Mouse (Mus musculus) megakaryocyte-erythroid progenitor cell, adult 5-6 weeks (primary cell): Measurements from ENCODE around the gene Farsa. TPM values are rescaled to one million over a fixed set of nuclear protein-coding genes. Genes with fewer than 3 reads are reported as not detected.

Experiments used
- ATAC-seq: replicated peaks from 2 replicates; pipeline ENCODE4 v1.8.0; 2016; ENCODE audit warnings: mild to moderate bottlenecking, inconsistent platforms; ENCODE audit not compliant: severe bottlenecking, poor library complexity, low FRiP score, low TSS enrichment
- total RNA-seq, 2 experiments: library from RNA; stranded (forward) in 1 of 2; stranded (reverse) in 1 of 2; fragments of 200-1000, 215-1000 nt in 1 of 2; fragments of >200 nt in 1 of 2; fragmentation: Nextera tagmentation in 1 of 2; gene quantifications; 2 replicates each; pipeline ENCODE4 v1.2.3; 2014 to 2017

The Farsa gene
- total RNA-seq, 2 experiments from 2014 or later, result 101 to 151 TPM

GRCm38 (mm10) chr8:84834002-84834865, 22.6 kb upstream of the Farsa start:
- no peak for ATAC-seq

GRCm38 (mm10) chr8:84834866-84835855, 21.6 kb upstream of the Farsa start:
- ATAC-seq, result no peak

- no peak for ATAC-seq
Observed at GRCm38 (mm10) chr8:84837149-84837911, 19.5 kb upstream of the Farsa start.

DNA sequence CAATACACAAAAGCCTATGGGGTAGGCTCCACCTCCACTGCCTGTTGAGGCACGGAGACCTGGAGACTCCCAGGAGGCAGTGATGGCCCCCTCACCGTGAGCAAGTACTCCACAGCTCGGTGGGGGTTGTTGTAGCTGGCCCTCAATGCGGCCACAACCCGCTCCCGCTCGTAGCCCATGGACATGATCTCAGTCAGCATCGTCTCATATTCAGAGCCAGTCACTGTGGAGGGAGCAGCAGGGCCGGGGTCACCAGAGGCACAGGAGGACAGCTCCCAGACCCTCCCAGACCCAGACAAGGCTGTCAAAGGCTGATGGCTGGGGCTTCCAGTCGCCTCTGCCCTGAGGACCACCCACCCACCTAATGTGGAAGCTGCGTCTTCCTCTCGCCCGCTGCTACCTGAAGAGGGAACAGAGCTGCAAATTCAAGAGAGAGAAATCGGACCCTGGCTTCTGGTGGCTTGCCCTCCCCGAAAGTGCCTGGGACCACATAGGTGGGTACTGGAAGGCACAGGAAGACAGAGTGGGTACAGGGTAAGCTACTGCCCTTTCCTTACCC, 18.8 kb upstream of the Farsa start:
- no peak for ATAC-seq

DNA sequence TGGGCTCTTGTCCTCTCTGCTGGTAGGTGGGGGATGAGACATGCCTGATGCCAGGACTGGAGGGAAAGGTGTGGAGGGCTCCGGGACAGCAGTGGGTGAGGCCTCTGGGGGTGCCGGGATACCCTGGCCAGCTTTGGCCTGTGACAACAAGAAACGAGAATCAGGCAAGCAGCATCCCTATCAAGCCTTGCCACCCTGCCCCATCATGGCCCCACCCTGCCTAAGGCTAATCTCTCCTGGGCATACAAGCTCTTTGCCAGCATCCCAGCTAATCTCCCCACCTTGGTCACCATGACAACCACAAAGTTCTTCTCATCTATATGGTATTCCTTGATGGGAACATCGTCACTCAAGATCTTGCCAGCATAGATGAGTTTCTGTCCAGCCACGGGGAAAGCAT, 18.3 kb upstream of the Farsa start:
- ATAC-seq, result peak; percentile 64

DNA sequence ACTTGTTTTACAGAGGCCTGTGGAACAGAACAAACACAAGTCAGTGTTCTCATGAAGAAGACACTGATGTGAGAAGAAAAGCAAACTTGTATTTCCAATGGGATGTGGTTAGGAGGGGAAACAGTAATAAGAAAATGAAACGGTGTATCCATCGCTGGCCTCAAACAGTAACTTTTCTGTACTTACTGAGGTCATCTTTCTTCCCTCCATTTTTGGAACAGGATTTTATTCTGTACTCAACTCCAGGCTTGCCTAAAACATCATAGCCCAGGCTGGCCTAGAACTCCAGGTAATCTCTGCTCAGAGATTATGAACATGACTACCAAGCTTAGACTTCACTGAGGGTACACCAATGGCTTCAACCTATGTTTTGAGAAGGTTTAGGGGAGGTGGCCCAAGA, 17.4 kb upstream of the Farsa start:
- ATAC-seq, result no peak

DNA sequence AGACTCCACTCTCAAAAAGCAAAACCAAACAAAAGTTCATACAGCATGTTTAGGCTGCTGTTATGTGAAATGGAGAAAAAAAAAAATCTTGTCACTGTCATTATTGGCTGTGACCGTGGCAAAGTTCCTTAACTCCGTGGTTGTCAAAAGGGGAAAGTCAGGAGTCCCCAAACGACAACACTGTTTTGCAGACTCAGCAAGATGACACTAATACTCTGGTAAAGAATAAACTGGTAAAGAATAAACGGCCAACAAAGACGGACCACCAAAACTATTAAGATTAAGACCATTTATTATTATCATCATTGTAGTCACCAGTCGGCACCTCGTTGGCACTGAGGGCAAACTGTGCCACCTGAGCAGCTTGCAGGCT, 16.9 kb upstream of the Farsa start:
- ATAC-seq, result no peak

DNA sequence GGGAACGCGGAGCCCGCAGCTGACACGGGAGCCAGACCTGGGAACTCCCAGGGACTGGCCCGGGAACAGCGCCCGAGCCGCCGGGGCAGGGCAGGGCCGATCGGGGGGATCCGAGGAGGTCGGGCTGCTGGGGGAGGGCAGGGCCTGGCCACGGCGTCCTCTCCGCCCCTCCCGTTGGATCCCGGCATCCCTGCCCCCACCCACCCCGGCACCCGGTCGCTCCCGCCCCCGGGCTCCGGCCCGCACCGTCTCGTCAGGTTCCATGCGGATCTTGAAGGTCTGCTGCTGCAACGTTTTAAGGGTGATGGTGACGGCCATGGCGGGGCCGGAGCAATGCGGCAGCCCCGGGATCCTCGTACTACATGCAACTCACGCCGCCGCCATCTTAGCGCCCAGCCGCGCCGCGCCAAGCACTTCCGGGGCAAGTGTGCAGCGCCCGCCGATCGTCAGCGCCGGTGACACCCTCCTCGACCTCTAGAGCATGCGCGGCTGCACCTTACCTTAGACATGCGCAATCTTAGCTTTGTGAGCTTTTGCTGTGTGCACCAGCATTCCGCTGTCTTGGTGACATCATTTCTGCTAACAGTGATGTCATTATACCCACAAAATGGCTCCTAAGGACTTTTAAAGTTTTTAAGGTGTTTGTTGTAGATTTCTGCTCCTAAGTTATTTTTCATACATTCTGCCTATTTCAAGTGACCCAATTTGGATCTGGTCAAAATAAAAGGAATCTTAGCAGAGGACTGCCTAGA, 16.4 kb upstream of the Farsa start, which contains the start of gene Rad23a:
TSS of gene Rad23a (minus strand) at position 418 of the 752 bp plus-strand sequence.
- ATAC-seq, result peak; percentile 84

GRCm38 (mm10) chr8:84841514-84841913, 15.3 kb upstream of the Farsa start:
- no peak for ATAC-seq

GRCm38 (mm10) chr8:84844397-84845070, 12.3 kb upstream of the Farsa start:
- ATAC-seq, result no peak

- no peak for ATAC-seq
Observed at GRCm38 (mm10) chr8:84845355-84846093, 11.3 kb upstream of the Farsa start.

- ATAC-seq, result no peak
Observed at GRCm38 (mm10) chr8:84846094-84846721, 10.6 kb upstream of the Farsa start.

GRCm38 (mm10) chr8:84846722-84847572, 9.8 kb upstream of the Farsa start, which contains the start of gene Calr:
TSS of gene Calr (minus strand) at chr8:84846934.
- peak; percentile 94 for ATAC-seq

- peak; percentile 19 for ATAC-seq
Observed at GRCm38 (mm10) chr8:84847684-84848435, 8.9 kb upstream of the Farsa start.

DNA sequence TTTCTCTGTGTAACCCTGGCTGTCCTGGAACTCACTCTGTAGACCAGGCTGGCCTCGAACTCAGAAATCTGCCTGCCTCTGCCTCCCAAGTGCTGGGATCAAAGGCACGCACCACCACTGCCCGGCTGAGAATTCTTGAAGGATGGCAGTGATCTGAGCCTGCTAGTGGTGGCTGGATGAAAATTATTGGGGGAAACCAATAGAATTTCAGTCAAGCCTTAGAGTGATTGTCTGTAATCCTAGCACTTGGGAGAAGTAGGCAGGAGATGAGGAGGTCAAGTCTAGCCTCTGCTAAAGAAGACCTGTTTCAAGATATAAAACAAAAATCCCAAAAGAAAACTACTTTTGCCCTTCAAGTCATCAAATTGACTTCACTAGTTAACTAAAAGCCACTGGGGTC, 355 bp upstream of the Farsa start:
- 0 out of 2 replicates have a peak, but pooled peaks have one; percentile 3 for ATAC-seq
